Mouse (Mus musculus): Measurements from ENCODE around the gene Gm21985.
A peak's percentile ranks its signal among the peaks of the same experiment; 100 is the strongest.

The Gm21985 gene

DNA sequence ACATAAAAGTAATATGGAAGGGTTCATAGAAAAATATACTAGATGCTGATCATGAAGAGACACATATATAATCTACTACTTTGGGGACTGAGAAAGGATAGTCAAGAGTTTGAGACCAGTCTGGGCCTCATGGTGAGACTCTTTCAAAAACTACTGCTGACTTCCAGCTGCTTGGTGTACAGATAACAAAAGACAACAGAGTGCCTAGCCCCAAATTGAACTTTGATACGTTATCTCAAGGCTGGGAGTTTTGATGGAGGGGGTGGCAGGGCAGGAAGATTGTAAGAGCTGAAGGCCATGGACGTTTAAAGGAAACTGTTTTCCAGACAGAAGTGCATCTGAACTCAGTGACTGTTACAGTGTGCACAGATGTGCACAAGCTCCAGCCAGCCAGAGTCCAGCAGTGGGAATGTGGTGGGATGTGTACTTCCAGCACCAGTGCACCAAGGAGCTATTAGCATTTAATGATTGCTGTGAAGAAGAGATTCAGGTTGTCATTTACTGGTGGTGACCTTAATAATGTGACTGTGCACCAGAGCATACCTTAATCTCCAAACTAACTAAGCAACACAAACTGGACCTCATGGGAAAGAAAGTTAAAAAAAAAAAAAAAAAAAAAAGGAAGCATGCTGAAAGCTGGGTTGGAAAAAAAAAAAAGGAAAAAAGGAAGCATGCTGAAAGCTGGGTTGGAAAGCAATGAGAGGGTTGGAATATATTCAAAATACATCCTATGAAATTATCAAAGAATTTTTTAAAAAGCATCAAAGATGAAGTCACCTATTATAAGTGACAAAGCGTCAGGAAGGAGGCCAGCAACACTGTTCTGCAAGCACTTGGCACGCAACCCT is 66.2 kb downstream of the Gm21985 start:
- DNase-seq: no peak

DNA sequence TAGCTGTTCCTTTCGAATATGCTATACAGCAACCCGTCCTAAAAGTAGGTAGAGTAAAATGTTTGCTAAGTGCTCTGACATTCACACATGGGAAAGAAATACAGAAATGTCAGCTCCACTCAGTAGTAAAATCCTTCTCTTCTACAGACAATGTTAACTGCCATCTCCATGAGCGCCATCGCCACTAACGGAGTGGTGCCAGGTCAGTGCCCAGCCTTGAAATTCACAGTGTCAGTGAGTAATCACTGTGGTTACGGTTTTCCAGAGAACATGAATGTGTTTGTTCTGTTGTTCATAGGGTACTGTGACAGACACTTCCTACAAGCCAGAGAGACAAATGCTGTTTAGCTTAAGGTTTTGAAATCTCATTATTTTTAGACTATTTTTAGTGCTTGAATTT is 71.1 kb downstream of the Gm21985 start:
- DNase-seq: no peak

DNA sequence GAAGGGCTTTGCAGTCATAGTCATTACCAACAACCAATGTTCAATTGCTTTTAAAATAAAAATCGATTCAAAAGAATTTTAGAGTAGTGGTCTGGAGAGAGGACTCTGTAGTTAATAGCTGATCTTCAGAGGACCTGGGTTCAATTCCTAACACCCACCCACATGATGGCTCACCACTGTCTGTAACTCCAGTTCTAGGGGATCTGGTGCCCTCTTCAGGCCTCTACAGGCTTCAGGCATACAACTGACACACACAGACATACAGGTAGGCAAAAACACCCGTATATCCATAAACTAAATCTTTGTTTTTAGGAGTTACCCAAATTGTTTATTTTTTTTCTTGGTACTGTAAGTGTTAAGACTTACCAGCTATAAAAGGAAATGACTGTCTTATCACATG is 73.6 kb downstream of the Gm21985 start:
- DNase-seq: peak in 1 of 2 experiments; percentile 47

DNA sequence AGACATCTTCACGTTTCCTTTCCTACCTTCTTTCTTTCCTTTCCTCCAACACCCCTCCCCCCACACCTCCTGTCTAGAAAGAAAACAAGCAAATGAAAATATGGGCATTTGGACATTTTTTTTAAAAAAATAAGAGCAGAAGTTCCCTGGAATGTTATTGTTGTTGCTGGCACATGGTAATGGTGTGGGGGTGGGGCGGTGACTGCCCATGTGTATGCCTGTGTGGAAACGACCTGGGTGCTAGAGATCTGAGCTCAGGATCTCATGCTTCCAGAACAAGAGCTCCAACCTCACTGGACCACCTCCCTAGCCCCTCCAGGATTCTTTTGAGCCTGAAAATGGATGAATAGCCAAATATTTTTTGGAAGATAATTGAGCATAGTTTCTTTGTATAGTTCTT is 75.0 kb downstream of the Gm21985 start:
- DNase-seq: peak in 1 of 2 experiments; percentile 43

DNA sequence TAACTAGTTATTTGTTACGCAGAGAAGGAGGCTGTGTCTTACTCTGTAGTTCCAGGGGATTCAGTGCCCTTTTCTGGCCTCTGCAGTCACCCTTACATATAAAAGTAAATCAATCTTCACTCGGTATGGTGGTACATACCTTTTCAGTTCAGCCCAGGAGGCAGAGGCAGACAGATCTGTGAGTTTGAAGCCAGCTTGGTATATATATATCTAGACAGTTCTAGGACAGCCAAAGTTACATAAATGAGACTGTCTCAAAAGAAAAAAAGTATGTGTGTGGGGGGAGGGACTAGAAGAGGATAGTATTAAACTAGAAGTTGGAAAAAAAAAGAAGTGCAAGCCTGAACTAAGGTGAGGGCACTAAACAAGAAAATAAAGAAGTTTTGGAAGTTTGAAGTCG is 82.1 kb downstream of the Gm21985 start:
- DNase-seq: no peak

DNA sequence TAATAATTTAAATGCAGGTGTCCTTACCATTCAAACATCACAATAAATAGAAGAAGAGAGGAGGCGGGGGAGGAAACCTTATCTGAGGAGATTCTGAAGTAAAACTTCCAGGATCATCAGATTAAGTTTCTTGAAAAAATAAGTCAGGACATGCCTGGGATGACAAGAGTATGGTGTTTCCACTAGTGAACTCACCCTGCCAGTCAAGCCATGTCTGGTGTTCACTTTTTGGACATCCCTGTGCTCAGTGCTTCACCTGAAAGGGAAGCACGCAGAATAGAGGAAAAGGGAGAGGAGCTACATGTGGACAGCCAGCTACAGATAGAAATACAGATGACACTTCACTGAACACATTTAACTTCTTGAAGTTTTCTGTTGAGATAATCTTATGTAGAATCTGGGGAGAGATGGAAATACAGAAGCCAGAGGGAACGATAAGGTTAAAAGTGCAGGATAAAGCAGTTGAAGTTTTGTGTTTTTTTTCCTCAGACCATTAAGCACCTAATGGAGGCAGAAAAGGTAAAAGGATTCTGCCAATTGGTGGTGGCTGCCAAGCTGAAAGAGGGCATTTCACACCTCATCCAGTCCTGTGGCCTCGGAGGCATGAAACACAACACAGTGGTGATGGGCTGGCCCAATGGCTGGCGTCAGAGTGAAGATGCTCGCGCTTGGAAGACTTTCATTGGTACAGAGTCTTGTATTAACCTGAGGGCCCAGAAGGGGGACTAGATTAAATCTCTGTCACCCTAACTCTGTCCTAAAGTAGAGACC is 87.8 kb downstream of the Gm21985 start:
- peak in 1 of 2 experiments; percentile 9 for DNase-seq

DNA sequence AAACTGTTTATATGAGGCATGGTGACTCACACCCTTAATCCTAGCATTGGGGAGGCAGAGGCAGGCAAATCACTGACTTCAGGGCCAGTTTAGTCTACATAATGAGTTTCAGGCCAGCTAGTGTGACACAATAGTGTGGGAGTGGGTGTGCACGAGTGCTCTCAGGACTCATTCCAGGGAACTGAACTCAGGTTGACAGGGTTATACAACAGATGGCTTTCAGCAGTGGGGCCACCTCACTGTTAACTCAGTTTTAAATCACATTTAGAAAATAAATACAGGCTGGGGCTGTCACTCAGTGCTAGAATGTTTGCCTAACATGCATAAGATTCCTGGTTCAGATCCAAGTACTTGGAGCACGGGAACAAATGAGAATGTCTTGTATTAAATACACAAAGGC is 93.5 kb downstream of the Gm21985 start:
- no peak for DNase-seq

DNA sequence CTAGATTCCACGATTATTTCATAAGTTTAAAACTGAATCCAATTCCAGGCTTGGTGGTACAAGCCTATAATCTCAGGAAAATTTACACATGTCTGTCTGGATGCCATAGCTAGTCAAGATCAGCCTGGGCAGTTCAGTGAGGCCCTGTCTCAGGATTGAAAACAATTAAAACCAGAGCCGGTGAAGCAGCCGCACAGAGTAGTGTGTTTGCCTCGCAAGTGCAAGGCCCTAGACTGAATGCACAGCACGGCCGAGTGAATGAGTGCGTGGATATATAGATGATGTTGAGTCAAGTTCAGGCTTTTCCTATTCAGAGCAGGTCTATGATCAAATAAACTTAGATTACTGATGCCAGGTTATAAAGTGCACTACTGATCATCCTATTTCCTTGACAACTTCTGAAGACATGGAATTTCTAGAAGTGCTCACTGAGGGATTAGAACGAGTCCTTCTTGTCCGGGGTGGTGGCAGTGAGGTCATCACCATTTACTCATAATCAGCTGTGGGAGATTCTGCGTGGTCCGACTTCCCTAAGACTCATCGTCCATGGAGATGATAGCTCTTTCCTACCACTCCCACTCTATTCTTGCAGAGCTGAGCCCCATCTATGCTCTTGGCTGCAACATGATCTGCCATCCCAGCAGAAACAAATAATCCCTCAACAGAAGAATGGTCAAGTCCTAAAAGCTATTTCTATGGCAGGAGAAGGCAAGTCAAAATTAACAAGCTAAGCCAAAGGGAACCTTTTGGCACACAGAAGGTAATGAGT is 94.1 kb downstream of the Gm21985 start:
- no peak for DNase-seq

DNA sequence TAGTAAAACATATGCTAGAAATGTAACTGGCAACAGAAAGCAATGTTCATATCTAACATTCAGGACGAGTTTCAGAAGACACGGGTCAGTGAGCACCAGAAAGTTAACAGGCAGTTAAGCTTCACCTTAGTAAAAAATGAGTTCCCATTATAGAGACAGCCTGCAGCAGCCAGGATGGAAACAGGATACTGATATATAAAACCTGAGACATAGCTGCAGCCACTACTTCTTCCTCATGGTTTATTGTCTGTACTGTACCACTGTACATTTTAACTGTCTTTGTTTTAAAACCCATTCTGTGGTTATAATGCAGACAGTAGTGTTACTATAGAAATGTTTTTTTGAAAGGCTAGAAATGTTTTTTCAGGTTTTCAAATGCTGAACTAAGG is 94.7 kb downstream of the Gm21985 start:
- no peak for DNase-seq

DNA sequence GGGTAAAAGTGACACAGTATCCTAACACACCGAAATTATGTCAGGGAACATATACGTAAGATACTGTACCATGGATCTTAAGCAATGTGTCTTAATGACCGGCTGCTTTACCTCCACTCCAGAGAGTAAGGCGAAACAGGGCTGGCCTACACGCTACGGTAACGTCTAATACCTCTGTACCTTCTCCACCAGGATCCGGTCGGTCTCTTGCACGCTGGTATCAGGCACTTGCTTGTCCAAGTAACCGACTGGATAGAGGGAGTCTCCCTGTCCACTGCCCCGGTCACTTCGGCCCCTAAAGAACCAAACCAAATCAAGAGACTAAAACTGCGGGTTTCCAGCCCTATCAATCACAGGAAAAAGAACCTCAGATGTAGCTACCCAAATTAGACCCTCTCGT is 101.1 kb downstream of the Gm21985 start:
- peak in 1 of 2 experiments; percentile 23 for DNase-seq

DNA sequence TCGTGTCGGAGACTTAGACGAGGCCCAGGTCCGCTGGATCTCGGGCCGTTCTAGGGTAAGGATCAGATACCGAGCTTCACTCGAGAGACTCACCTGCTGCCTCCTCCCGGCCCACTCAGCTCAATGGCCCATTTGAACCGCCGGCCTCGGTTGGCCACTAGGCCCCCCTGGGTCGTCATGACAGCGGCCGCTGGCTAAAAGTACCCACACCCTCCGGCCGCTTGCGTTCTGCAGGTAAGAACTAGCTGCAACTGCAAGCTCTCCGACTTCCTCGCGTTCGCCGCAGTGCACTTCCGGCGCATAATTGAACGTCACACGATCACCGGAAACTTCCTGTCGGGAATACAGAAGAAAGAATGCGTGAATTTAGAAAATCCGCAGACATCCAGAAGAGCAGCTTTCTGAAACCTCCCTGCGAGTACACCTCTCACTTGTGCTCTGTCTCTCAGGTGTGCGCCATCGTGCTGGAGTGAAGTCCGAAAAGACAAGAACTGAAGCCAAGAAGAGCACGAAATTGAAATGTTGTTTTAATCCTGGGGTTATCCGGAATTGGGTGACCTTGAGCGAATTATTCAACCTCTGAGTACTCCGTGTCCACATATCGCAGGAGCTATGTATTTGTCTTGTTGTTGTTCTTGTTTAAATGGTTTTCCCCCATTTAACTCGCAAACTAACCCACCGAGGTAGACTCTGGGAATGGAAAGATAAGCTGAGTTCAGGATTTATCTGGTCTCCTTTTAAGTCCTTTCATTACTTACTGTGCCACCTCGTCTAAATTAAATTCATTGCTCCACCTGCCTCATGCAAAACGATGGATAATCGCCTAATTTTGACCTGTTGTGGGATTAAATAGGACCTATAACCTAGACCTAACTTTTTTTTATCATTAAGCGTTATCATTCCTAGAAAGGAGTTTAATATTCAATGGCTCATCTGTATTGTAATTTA is 101.9 kb downstream of the Gm21985 start, which contains the start of gene Emc4:
Gene Emc4, minus strand, starts transcription at position 302 of the 948 bp plus-strand sequence.
- DNase-seq: peak; percentile 93 to 96

DNA sequence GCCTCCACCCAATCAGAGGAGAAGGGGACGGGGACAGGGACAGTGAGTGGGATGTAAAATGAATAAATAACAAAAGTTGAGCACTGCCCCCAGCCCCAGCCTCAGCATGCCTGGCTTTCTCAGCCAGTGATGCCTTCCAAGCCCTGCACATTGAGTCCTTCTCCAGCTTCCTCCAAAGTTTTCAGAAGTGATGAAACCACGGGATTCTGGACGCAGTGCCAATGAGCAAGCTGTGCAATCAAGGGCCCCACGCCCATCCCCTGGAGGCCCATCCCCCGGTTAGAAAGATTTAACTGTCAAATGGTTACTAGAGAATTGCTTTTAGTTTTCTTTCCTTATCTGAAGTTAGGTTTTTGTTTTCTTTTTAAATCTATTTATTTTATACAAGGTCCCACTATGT is 103.8 kb downstream of the Gm21985 start:
- DNase-seq: no peak

DNA sequence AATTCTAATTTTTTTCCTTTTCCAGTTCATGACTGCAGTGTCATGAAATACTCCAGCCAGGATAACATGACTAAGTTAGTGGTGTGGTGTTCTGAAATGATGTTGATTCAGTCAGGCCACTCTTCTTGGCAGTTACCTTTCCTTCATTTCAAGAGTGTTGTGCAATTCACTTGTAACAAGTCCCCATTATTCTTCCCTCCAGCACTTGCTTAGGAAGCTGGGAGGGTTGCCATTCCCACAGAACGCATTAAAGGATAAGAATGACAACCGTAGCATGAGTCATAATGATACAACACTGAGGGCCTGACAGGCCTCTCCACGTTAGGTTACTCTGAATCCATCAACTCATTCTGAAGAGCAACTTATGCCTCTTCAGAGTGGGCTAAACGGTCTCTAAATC is 107.0 kb downstream of the Gm21985 start:
- DNase-seq: no peak

DNA sequence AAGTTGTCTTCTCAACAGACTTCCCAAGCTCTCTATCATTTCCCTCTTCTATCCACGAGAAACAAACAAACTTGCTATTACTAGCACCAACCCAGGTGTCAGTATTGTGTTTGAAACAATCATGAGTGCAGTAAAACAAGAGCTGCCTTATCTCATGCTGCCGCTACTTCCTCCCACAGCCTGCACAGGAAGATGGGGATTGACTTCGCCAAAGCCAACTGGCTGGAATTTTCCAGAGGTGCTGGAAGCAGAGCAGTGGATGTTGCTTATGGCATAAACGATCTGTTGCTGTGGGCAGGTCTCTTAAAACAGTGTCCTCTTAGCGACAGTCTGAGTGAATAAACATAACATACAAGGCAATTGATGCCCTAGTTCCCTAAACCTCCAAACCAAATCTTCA is 108.5 kb downstream of the Gm21985 start:
- DNase-seq: peak in 1 of 2 experiments; percentile 31

DNA sequence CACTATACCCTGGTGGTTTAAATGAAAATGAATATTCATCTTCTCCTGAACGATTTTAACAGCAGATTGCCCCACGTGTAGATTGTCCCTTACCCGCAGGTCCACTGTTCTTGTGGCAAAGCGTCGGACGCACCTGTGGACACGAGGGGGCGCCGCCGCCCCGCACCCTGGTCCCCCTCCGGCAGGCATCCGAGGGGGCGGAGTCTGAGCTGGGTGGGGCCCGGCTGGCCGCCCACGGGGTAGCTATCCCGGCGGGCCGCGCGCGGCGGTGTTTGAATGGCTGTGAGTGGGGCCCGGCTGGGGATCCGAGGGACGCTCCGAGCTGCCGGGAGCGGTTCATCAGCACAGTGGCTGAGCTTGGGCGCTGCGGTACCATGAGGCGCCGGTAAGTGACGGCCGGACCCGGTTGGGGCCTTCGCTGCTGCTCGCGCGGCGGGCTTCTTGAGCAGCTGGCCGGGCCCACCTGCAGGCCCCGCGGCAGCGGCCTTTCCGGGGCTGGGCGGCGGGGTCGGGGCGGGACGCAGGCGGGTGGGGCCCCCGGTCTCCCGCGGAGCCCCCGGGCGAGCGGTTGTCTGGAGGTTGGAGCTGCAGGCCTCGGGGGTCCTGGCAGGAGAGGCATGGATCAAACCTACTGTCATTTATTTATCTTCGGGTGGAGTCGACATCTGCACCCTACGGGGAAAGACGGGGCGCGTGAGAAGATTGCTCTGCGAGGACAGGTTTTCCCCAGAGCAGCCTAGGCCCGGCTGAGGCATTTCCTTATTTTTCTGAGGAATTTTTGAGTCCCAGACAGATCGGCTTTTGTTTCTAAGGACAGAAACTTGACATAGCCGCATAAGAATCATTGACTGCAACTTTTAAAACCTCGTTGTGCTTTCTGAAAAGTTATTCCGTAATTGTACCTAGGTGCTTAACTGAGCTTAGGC is 113.1 kb downstream of the Gm21985 start, which contains the start of gene Katnbl1:
Gene Katnbl1, plus strand, starts transcription at position 239 of the 926 bp plus-strand sequence.
- peak; percentile 92 to 99 for DNase-seq

DNA sequence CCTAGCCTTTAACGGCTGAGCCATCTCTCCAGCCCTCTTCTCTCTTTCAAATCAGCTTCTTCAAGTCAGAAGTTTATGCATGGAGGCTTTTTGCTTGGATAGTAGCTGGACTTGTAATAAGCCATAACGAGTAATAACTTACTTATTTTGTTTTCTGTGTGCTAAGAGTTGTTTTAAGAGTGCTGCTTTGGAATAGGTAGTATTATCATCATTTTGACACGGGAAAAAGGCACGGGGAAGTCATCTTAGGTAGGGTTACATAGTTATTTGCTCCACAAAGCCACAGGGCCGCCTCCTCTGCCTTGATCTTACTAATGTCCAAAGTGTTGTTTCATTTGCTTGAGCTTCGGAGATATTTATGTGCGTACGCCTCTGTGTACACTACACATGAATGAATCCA is 114.0 kb downstream of the Gm21985 start:
- no peak for DNase-seq

DNA sequence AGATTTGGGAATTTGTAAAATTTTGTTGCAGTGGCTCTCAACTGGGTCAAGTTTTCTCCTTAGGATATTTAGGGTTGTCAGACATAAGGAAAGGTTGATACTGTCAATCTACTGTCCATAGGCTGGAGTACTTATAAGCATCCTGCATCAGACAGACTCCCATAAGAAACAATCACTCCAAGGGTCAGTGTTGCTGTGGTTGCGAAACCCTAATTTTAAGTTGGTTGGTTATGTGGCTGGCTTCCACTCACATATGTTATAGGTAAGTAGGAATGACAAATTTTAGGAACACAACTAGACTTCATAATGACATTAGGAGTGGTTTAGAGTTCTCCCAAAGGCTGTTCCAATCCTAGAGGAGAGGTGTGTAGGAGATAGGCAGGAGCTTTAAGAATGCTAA is 115.1 kb downstream of the Gm21985 start:
- DNase-seq: no peak

DNA sequence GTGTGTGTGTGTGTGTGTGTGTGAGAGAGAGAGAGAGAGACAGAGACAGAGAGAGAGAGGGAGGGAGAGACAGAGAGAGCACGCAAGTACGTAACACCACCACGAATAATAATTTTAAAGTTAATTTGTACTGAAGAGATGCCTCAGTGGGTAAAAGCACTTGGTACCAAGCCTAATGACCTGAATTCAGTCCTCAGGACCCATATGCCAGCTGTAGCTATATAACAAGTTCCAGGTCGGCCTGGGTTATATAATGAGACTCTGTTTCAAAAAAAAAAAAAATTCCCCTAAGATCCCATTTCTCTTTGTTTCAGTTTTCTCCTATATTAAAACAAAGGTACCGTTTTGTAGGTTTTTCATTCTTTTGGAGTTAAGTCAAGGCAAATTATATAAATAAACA is 124.7 kb downstream of the Gm21985 start:
- no peak for DNase-seq

DNA sequence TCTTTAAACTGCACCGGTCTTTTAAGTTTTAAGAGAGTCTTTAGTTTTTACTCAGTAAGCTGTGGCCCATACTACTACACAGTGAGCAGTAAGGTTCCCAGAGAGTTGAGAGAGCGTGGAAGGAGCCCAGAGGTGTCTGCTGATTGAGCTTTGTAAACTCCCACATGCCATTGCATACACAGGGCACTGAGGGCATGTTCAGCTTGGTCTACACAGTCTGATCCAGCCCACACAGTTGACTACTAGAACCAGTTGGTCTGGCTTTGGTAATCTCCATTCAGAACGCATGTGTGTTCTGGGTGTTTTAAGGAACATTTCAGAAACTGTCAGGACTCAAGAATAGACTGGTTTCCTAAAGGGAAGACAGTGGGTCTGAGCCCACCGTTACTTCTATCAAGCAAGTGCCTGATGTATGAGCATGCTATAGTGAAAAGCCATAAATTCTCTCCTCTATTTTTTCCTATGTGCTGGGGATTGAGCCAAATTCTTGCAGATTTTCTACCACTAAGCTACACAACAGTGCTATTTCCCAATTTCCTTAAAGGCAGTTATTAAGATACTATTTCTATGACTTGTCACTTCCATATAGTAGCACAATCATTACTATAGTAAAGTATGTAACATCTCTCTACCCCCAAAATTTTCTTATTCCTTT is 125.4 kb downstream of the Gm21985 start:
- no peak for DNase-seq

DNA sequence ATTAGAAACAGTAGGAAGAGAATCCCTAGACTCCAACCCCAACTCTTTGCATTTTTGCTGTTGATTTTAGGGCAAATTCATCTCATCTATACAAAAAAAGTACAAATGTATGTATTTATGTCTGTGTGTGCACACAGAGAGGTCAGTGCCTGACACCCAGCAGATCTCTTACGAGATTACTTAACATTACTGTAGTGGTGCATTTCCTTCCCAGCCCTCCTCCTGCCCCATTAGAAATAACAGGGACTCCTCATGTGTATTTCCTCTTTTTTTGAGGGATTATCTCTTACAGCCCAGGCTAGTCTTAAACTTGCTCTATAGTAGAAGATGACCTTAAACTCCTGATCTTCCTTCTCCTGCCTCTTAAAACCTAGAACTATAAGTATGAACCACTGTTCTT is 126.6 kb downstream of the Gm21985 start:
- no peak for DNase-seq

Measured in kidney, postnatal 36 days (tissue).